Mouse (Mus musculus): ENCODE measurements around the gene Gm10134. TPM values are rescaled to one million over a fixed set of nuclear protein-coding genes. Genes with fewer than 3 reads are reported as not detected.

Gene Gm10134
- polyA plus RNA-seq, 1 experiment from 2014 or later, result 3.5 TPM

DNA sequence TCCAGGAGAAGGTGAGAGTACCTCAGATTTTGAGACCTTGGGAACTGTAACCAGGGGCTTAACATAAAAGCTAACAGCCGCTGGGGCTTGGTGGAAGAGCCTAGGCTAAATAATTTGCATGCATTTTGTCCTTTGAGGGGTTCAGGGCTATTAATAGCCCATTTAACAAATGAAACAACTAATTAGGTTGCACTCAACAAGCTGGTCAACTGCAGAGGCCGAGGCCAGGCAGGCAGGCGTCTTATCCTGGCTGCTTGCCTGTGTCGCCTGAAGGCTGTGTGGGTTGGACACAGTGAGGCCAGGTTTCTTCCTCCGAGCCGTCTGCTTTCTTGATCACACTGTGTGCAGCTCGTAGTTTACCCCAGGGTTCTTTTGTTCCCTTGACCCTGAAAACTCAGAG is 29.8 kb downstream of the Gm10134 start:
- Histone ChIP-seq H3K9ac (no peak overlapping the region), H3K27me3 (no peaks in the 10 kb centered on the region), H3K4me2 (peak overlapping the region; percentile 90), H3K27ac (peak overlapping the region; percentile 83), H3K36me3 (no peaks in the 10 kb centered on the region), H3K9me3 (no peaks in the 10 kb centered on the region), H3K4me3 (peak overlapping the region; percentile 5; the same call in 1 of the 2 replicates), H3K4me1 (peaks cover 82% of the 10 kb centered on the region)
- WGBS, result 39% methylated on average over 7 of the region's 7 CpGs
- no peak for ATAC-seq (ENCODE audit: borderline replicate concordance, extremely low read depth, low FRiP score, low TSS enrichment)

DNA sequence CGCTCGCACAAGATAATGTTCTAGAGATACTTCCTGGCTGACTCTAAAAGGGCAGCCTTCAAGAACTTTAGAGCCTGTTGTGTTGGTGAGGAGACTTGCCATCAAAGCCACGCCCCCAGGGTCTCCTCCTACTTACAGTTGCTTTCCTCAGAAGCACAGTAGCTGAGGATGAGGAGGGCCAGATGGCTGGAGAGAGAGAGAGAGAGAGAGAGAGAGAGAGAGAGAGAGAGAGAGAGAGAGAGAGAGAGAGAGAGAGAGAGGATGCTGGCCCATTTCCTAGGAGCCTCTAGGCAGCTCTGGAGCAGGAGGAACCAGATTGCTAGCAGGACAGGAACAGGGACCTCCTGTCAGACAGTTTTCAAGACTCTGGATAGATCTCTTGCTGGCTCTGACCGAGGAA is 30.3 kb downstream of the Gm10134 start:
- Histone ChIP-seq H3K9ac (no peak overlapping the region), H3K36me3 (no peaks in the 10 kb centered on the region), H3K27ac (peak overlapping the region; percentile 83), H3K27me3 (no peaks in the 10 kb centered on the region), H3K4me1 (peaks cover 81% of the 10 kb centered on the region), H3K4me2 (peak overlapping the region; percentile 90), H3K4me3 (peak overlapping the region; percentile 5; the same call in 1 of the 2 replicates), H3K9me3 (no peaks in the 10 kb centered on the region)
- WGBS, result 25% methylated on average over 4 of the region's 4 CpGs
- ATAC-seq (ENCODE audit: borderline replicate concordance, extremely low read depth, low FRiP score, low TSS enrichment), result no peak

DNA sequence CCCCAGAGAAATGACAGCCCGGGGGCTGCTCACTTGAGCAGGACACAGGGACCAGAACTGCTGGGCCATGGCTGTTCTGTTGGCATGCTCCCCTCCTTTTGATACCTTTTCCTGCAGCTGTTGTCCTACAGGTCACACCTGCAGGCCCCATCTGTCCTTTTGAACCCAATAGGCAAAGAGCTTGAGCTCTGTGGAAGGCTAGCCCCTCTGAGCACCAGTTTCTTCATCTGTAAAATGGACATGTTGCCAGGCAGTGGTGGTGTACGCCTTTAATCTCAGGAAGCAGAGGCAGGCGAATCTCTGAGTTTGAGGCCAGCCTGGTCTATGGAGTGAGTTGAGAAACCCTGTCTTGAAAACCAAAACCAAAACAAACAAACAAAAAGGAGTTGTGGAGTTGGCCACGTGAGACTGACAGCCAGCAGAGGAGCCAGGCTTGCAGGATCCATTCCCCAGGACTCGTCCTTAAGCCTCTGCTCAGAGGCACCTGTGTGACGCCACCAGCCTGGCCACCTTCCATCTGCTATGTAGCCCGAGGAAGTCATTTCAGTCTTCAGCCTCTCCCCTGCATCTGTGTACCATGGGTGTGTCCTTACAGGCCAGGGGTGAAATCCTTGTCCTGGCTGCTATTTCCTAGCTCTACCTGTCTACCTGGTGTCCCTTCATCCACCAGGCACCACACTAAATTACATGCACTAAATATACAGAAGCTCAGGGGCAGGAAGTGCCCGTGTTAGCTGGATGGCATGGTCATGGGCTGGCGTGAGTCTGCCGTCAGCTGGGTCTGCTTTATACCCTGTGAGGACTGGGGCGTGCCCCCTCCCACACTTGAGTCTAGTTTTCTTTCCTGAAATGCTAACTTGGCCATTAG is 31.1 kb downstream of the Gm10134 start:
- H3K9me3 ChIP-seq, result no peaks in the 10 kb centered on the region
- no peaks in the 10 kb centered on the region for H3K27me3 ChIP-seq
- ATAC-seq (ENCODE audit: borderline replicate concordance, extremely low read depth, low FRiP score, low TSS enrichment), result no peak
- no peak overlapping the region for H3K4me2 ChIP-seq
- H3K36me3 ChIP-seq, result peaks cover under 1% of the 10 kb centered on the region; the same call in 1 of the 2 replicates
- H3K9ac ChIP-seq, result no peak overlapping the region
- peak overlapping the region; percentile 83 for H3K27ac ChIP-seq
- WGBS, result 72% methylated on average over 11 of the region's 11 CpGs
- H3K4me1 ChIP-seq, result peaks cover 81% of the 10 kb centered on the region
- no peak overlapping the region for H3K4me3 ChIP-seq

DNA sequence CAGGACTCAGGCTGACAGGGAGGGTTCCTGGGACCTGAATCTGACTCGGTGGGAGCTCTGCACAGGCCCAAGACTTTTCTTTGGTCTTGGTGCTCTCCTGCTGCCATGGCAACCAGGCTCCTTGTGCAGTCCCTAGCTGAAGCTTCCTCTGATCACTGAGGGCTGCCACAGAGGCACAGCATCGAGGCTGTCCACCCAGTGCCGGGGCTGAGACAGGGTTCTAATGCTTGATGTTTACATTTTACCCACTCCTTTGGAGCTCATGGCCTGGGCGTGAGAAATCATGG is 31.7 kb downstream of the Gm10134 start:
- no peak overlapping the region for H3K27ac ChIP-seq
- peaks cover 6% of the 10 kb centered on the region for H3K36me3 ChIP-seq
- WGBS, result 43% methylated on average over 4 of the region's 4 CpGs
- no peak overlapping the region for H3K4me3 ChIP-seq
- H3K9ac ChIP-seq, result no peak overlapping the region
- no peak for ATAC-seq (ENCODE audit: borderline replicate concordance, extremely low read depth, low FRiP score, low TSS enrichment)
- no peak overlapping the region for H3K4me2 ChIP-seq
- no peaks in the 10 kb centered on the region for H3K27me3 ChIP-seq
- peaks cover 76% of the 10 kb centered on the region for H3K4me1 ChIP-seq
- no peaks in the 10 kb centered on the region for H3K9me3 ChIP-seq

GRCm38 (mm10) chr2:28537995-28538816 is 32.3 kb downstream of the Gm10134 start:
- peak overlapping the region; percentile 76; the same call in 1 of the 2 replicates for H3K27ac ChIP-seq
- no peak for ATAC-seq (ENCODE audit: borderline replicate concordance, extremely low read depth, low FRiP score, low TSS enrichment)
- H3K27me3 ChIP-seq, result no peaks in the 10 kb centered on the region
- peaks cover 11% of the 10 kb centered on the region for H3K36me3 ChIP-seq
- H3K4me1 ChIP-seq, result peaks cover 70% of the 10 kb centered on the region
- no peak overlapping the region for H3K9ac ChIP-seq
- H3K4me2 ChIP-seq, result no peak overlapping the region
- 72% methylated on average over 8 of the region's 8 CpGs for WGBS
- H3K4me3 ChIP-seq, result no peak overlapping the region
- no peaks in the 10 kb centered on the region for H3K9me3 ChIP-seq

DNA sequence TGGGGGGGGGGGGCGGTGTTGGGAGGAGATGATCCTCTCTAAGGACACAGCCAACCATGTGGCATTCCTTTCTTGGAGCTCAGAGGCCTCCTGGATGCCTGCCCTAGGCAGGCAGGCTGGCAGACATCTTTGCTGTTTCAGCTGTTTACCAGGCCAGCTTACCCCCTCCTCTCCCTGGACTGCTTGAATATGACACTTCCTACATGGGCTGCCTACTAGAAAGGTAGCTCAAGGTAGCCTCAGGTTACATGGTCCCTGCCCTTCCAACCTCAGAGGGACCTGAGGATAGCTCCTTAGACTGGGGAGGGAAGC is 32.9 kb downstream of the Gm10134 start:
- Histone ChIP-seq H3K27me3 (no peaks in the 10 kb centered on the region), H3K27ac (peak overlapping the region; percentile 76), H3K4me2 (no peak overlapping the region), H3K9me3 (no peaks in the 10 kb centered on the region), H3K4me1 (peaks cover 65% of the 10 kb centered on the region), H3K36me3 (peaks cover 15% of the 10 kb centered on the region), H3K4me3 (no peak overlapping the region), H3K9ac (no peak overlapping the region)
- no peak for ATAC-seq (ENCODE audit: borderline replicate concordance, extremely low read depth, low FRiP score, low TSS enrichment)
- WGBS, result 80% methylated on average over 1 of the region's 1 CpGs

DNA sequence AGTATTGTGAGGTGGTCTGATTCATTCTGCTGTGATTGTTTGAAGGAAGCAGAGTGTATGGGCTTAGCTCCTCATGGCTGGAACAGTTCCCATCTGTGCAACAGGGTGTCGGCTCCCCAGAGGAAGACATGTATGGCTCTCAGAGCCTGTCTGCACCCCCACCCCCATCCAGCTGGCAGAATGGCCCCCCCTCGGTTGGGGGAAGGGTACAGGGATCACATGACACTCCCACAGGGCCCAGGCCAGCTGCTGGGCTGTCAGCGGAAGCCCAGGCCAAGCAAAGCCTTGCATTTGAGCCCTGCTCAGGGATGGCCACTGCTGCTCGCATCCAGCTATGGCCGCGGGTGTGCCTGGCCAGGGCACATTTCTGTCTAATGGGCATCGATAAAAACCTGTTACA is 33.3 kb downstream of the Gm10134 start:
- peak overlapping the region; percentile 76 for H3K27ac ChIP-seq
- H3K4me3 ChIP-seq, result no peak overlapping the region
- H3K36me3 ChIP-seq, result peaks cover 20% of the 10 kb centered on the region
- H3K27me3 ChIP-seq, result no peaks in the 10 kb centered on the region
- peaks cover 61% of the 10 kb centered on the region for H3K4me1 ChIP-seq
- ATAC-seq (ENCODE audit: borderline replicate concordance, extremely low read depth, low FRiP score, low TSS enrichment), result peak; percentile 62; the same call in 1 of the 2 replicates
- H3K4me2 ChIP-seq, result no peak overlapping the region
- 32% methylated on average over 7 of the region's 7 CpGs for WGBS
- H3K9ac ChIP-seq, result no peak overlapping the region
- H3K9me3 ChIP-seq, result no peaks in the 10 kb centered on the region

DNA sequence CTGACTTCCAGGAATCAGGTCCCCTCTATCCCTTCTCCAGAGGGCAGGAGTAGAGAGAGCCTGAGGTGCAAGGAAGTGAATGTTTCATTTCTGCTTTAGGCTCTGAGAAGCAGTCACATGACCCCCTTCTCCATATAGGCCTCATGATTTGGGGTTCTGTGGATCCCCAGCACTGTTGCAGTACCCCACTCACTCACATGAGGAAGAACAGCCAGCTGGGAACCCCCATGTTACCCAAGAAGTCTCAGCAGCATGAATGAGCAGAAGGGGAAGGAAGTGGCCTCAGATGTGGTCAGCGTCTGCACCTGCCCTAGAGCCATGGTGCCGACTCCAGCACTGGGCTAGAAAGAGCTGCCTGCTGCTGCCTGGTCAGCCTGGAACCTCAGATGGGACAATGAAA is 34.1 kb downstream of the Gm10134 start:
- Histone ChIP-seq H3K27ac (peak overlapping the region; percentile 76; the same call in 1 of the 2 replicates), H3K36me3 (peaks cover 25% of the 10 kb centered on the region), H3K9ac (0 out of 2 replicates have a peak overlapping the region, but pooled peaks have one; percentile 13), H3K4me2 (no peak overlapping the region), H3K9me3 (no peaks in the 10 kb centered on the region), H3K27me3 (no peaks in the 10 kb centered on the region), H3K4me1 (peaks cover 54% of the 10 kb centered on the region), H3K4me3 (no peak overlapping the region)
- no peak for ATAC-seq (ENCODE audit: borderline replicate concordance, extremely low read depth, low FRiP score, low TSS enrichment)
- 75% methylated on average over 2 of the region's 2 CpGs for WGBS

- H3K27ac ChIP-seq, result no peak overlapping the region
- WGBS, result 73% methylated on average over 8 of the region's 8 CpGs
- H3K9me3 ChIP-seq, result no peaks in the 10 kb centered on the region
These were observed 34.8 kb downstream of the Gm10134 start for GRCm38 (mm10) chr2:28540587-28541227.

DNA sequence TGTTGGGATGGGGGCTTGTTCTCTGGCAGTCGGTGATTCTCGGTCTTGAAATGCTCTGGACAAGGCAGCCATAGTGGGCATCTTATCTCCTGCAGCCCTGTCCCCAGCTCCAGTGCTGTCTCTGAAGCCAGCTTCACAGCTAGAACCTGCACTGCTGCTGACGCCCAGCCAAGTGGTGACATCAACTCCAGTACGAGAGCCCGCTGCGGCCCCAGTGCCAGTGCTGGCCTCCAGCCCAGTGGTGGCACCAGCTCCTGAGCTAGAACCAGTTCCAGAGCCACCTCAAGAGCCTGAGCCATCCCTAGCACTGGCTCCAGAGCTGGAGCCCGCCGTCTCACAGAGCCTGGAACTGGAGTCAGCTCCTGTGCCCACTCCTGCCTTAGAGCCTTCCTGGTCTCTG is 38.0 kb downstream of the Gm10134 start:
- Histone ChIP-seq H3K36me3 (peaks cover 48% of the 10 kb centered on the region), H3K27me3 (no peaks in the 10 kb centered on the region), H3K9ac (no peak overlapping the region), H3K27ac (no peak overlapping the region), H3K9me3 (no peaks in the 10 kb centered on the region), H3K4me2 (no peak overlapping the region), H3K4me3 (no peak overlapping the region), H3K4me1 (peaks cover 15% of the 10 kb centered on the region)
- ATAC-seq (ENCODE audit: borderline replicate concordance, extremely low read depth, low FRiP score, low TSS enrichment), result no peak
- WGBS, result 89% methylated on average over 8 of the region's 8 CpGs

More at GRCm38 (mm10) chr2:28540587-28541227, 34.8 kb downstream of the Gm10134 start:
- Histone ChIP-seq H3K4me2 (no peak overlapping the region), H3K4me3 (no peak overlapping the region), H3K36me3 (peaks cover 33% of the 10 kb centered on the region), H3K9ac (no peak overlapping the region), H3K27me3 (no peaks in the 10 kb centered on the region), H3K4me1 (peaks cover 46% of the 10 kb centered on the region)
- ATAC-seq (ENCODE audit: borderline replicate concordance, extremely low read depth, low FRiP score, low TSS enrichment), result no peak

- Histone ChIP-seq H3K4me2 (no peak overlapping the region), H3K9ac (no peak overlapping the region), H3K27ac (no peak overlapping the region), H3K4me1 (no peaks in the 10 kb centered on the region), H3K4me3 (no peak overlapping the region), H3K36me3 (peaks cover 69% of the 10 kb centered on the region), H3K9me3 (no peaks in the 10 kb centered on the region), H3K27me3 (no peaks in the 10 kb centered on the region)
- no peak for ATAC-seq (ENCODE audit: borderline replicate concordance, extremely low read depth, low FRiP score, low TSS enrichment)
These were observed 40.1 kb downstream of the Gm10134 start for GRCm38 (mm10) chr2:28545976-28546375.

GRCm38 (mm10) chr2:28546560-28546959 is 40.7 kb downstream of the Gm10134 start:
- Histone ChIP-seq H3K4me1 (no peaks in the 10 kb centered on the region), H3K9ac (no peak overlapping the region), H3K4me2 (no peak overlapping the region), H3K27ac (no peak overlapping the region), H3K9me3 (no peaks in the 10 kb centered on the region), H3K36me3 (peaks cover 75% of the 10 kb centered on the region), H3K27me3 (no peaks in the 10 kb centered on the region), H3K4me3 (no peak overlapping the region)
- ATAC-seq (ENCODE audit: borderline replicate concordance, extremely low read depth, low FRiP score, low TSS enrichment), result no peak
- WGBS, result 74% methylated on average over 6 of the region's 6 CpGs
